Mouse (Mus musculus) activated CD4-positive, CD25-positive, alpha-beta regulatory T cell (primary cell): ENCODE data around the gene Dcaf15. TPM values are rescaled to one million over a fixed set of nuclear protein-coding genes. Genes with fewer than 3 reads are reported as not detected.

Experiments used
- polyA plus RNA-seq, 2 experiments: library from polyadenylated mRNA; unstranded; fragments of 100-300 nt; shearing (Covaris generic); gene quantifications; one replicate each; pipeline ENCODE4 v1.2.1; 2017

Dcaf15 gene
- 10 to 100 TPM; 32.6 to 41.2 TPM for polyA plus RNA-seq

DNA sequence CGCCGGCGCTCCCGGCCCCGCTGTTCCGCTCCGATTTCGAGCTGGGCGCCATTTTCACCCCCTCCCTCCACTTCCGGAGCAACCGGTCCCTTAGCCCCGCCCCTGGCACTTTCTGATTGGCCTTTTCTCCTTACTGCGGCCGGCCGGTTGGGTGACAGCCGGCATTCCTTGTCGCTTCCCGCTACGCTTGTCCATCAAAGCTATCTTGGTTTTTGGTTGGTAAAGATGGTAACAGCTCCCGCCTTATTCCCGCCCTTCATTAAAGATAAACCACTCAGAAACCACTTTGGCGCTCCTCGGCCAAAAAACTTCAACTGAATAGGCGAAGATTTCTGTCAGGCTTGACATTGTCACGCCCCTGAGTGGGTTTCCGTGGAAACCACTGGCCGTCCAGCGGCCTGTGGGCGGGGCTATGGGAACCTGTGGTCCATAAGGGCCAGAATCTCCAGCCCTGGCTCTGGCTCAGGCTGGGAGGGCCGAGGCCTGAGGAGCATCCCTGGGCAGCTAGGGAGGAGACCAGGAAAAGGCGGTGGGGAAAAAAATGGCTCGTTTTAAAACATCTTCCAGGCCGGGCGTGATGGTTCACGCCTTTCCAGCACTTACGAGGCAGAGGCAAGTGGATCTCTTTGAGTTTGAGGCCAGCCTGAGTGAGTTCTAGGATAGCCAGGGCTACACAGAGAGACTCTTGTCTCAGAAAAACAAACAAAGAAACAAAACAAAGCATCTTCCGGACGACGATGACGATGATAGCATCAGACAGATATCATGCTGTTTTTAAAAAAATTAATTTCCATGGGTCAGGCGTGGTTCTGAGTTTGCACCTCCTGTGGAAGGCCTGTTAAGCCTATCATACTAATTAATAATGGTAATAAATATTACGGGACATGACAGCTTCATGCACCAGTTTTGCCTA is at the start of gene Dcaf15:
Gene Dcaf15, minus strand, starts transcription at position 72 of the 913 bp plus-strand sequence.

DNA sequence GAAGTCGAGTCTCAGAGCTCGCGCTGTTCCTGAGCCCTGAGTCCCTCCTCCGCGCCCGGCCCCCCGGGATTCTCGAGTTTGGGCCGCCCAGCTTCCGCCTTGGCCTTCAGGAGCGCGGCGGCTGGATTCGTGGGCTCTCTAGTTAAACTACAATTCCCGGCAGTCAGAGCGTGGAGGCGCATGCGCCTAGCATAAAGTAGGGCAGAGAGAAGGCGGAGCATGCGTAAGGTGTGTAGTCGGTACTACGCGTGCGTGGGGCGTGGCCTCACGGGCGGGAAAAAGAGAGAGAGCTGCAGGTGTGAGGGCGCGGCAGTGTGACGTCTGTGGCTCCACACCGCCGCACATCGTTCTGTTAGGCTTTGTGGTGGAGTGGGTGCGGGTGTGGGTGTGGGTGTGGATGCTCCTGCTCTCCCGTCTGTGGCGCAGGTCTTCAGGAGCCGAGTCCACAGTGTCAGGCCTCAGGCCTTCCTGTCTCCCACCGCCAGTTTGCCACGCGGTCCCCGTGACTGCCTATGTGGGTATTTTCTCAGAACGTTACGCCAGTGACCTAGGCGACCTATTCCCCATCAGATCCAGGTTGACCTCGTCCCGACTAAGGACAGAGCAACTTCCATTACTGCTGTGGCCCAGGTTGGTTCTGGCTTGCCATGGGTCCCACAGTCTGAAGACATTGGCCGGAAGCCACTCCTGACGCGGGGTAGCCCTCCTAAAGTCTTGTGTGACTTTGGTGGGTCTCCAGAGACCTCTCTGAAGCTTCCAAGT is 43.4 kb upstream of the Dcaf15 start, which contains the start of the genes Cc2d1a and 4930432K21Rik:
Gene Cc2d1a, minus strand, starts transcription at position 168 of the 762 bp plus-strand sequence.
Gene 4930432K21Rik, plus strand, starts transcription at position 257 of the 762 bp plus-strand sequence.

DNA sequence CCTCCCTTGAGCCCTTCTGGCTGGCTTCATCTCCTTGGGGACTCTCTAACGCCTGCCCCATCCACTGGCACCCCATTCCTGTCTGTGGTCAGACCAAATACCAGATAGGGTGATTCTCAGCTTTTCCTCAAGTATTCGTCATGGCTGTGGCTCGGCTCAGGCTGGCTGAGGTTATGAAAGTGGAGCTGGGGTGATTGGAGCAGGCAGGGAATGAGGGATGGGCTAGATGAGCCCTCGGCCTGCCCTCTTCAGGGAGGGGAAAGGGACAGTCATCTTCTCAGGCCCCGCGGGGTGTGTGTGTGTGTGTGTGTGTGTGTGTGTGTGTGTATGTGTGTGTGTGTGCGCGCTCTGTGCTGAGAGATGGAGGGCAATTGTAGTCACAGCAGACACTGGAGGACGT is 21.1 kb upstream of the Dcaf15 start, which contains the start of gene Podnl1:
Gene Podnl1, plus strand, starts transcription at position 334 of the 400 bp plus-strand sequence.

DNA sequence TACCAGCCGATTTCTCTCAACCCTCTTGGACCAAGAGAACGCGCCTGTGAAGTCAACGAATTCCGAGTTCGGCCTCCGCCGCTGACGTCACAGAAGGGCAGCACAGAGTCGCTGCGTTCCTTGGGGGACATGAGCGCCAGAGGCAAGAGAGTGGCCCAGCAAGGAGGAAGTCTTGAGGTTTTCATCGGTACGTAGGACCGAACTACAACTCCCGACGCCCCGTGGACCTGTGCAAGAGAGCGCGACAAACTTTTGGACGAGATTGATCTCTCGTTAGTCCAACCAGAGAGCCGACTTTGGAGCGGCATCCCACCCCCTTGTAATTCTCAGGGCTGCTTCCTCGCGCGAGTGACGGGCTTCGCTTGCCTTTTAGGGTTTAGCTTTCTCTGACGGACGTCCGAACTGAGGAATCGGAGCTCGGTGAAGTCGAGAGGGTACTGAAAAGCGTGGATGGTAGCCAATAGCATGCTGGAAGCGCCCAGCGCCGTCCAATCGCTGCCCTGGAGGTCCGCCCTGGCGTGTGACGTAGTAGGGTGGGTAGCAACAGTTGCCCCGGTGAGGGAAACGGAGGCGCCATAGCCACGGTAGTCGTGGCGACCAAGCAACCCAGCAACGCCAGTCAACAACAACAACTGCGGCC is 38.2 kb downstream of the Dcaf15 start, which contains the start of gene Rfx1:
Gene Rfx1, plus strand, starts transcription at position 544 of the 640 bp plus-strand sequence.

DNA sequence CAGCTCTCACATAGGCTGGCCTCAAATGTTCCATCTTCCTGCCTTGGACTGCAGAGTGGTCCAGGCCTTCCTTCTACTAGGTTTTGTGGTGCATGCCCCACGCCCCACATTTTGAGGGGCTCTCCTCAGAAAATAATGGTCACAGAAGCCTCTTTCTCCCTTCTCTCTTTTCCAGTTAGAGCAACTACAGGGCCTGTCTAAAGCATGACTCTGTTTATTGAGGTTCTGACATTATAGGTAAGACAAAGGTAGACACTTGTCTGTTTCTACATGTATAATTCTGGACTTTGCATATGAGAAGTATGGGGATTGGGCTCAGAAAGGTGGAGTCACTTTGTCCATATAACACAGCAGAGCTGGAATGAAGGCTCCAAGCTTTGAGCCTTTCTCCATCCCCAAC is 39.5 kb downstream of the Dcaf15 start, which contains the start of gene Gm10643:
Gene Gm10643, minus strand, starts transcription at position 101 of the 400 bp plus-strand sequence.

Other genes with a start within 250 kb of the Dcaf15 start
- 10 to 100 TPM in 1 of 2 experiments, 1 to 10 TPM in 1; 7.8 to 15.3 TPM for gene Adgrl1, start 204.7 kb downstream of the Dcaf15 start, polyA plus RNA-seq
- under 1 TPM; 0.24 to 0.63 TPM for gene Gm10644, start 149.6 kb downstream of the Dcaf15 start, polyA plus RNA-seq
- gene Asf1b, start 149.3 kb downstream of the Dcaf15 start, polyA plus RNA-seq, result 10 to 100 TPM; 40.2 to 42.2 TPM
- 10 to 100 TPM; 54.6 to 58.2 TPM for gene Prkaca, start 131.8 kb downstream of the Dcaf15 start, polyA plus RNA-seq
- gene Samd1, start 107.1 kb downstream of the Dcaf15 start, polyA plus RNA-seq, result 10 to 100 TPM in 1 of 2 experiments, 1 to 10 TPM in 1; 9.1 to 11.7 TPM
- under 1 TPM; 0.12 to 0.36 TPM for gene 1700067K01Rik, start 103.3 kb downstream of the Dcaf15 start, polyA plus RNA-seq
- 1 to 10 TPM; 4.0 to 4.1 TPM for gene 2210011C24Rik, start 92.6 kb downstream of the Dcaf15 start, polyA plus RNA-seq
- 10 to 100 TPM; 10.1 to 13.4 TPM for gene Palm3, start 83.3 kb downstream of the Dcaf15 start, polyA plus RNA-seq
- gene Il27ra, start 62.2 kb downstream of the Dcaf15 start, polyA plus RNA-seq, result 100 to 1,000 TPM; 260 to 302 TPM
- 100 to 1,000 TPM; 167 to 253 TPM for gene Rln3, start 59.8 kb downstream of the Dcaf15 start, polyA plus RNA-seq
- 1 to 10 TPM; 1.8 to 2.1 TPM for gene Gm10643, start 39.6 kb downstream of the Dcaf15 start, polyA plus RNA-seq
- gene Rfx1, start 37.9 kb downstream of the Dcaf15 start, polyA plus RNA-seq, result 10 to 100 TPM; 14.4 to 40.5 TPM
- gene Podnl1, start 21.2 kb upstream of the Dcaf15 start, polyA plus RNA-seq, result 10 to 100 TPM; 17.6 to 39.5 TPM
- 10 to 100 TPM; 28.8 to 41.8 TPM for gene Cc2d1a, start 43.2 kb upstream of the Dcaf15 start, polyA plus RNA-seq
- 1 to 10 TPM in 1 of 2 experiments, under 1 TPM in 1; 0.31 to 1.4 TPM for gene 4930432K21Rik, start 43.3 kb upstream of the Dcaf15 start, polyA plus RNA-seq
- gene Nanos3, start 80.4 kb upstream of the Dcaf15 start, polyA plus RNA-seq, result 1 to 10 TPM; 1.3 to 4.5 TPM
- gene Zswim4, start 132.3 kb upstream of the Dcaf15 start, polyA plus RNA-seq, result 10 to 100 TPM in 1 of 2 experiments, 1 to 10 TPM in 1; 6.8 to 15.0 TPM
- 100 to 1,000 TPM; 287 to 296 TPM for gene D8Ertd738e, start 145.0 kb upstream of the Dcaf15 start, polyA plus RNA-seq
- 100 to 1,000 TPM; 105 to 132 TPM for gene Mri1, start 152.6 kb upstream of the Dcaf15 start, polyA plus RNA-seq
- gene Ccdc130, start 165.6 kb upstream of the Dcaf15 start, polyA plus RNA-seq, result 10 to 100 TPM; 33.8 to 36.6 TPM